Mouse (Mus musculus): ENCODE measurements around the gene Slc12a6.

DNA sequence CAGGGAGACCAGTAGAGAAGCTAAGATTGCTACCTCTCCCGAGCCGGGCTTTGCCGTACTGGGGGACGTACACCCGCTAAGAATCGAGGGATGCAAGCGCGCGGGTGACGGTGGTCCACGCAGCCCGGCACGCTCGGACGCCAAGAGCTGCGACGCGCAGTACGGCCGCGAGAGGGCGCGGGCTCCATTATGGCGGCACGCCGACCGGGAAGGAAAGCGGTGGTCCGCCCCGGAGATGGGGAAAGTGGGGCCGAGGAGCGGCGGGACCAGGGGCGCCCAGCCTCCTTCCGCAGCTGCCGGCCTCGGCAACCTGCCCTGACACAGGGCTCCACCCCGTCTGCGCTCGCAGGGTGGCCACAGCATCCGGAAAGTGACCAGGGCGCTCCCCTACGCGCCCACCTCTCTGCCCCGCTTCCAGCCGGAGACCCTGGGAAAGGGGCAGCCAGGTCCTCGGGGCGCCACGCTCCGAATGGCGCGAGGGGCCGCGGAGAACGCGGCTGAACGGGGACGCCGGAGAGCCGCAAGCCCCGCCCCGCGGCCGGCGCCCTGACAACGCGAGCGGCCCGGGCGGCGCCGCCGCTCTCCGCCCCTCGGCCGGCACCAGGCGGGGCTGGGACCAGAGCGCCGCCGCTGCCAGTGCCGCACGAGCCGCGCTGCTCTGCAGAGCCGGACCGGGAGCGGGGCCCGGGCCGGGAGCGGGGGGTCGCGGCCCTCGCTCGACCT lies 26.3 kb upstream of the Slc12a6 start, which contains the start of gene Lpcat4:
- peak; percentile 85 for TF ChIP-seq CTCF (IDR thresholded peaks at IDR 0.05; ENCODE audit: control insufficient read depth, insufficient read depth, low read length)
- peak; percentile 44; the same call in 1 of the 2 replicates for TF ChIP-seq POLR2A (IDR thresholded peaks at IDR 0.05; ENCODE audit: borderline replicate concordance, control insufficient read depth, low read depth, low read length)

Data from bone marrow, adult 2 months (tissue).